Mouse (Mus musculus): ENCODE results near the gene Pdyn.

Gene Pdyn

GRCm38 (mm10) chr2:129654233-129654950 lies 45.3 kb downstream of the Pdyn start:
- DNase-seq (ENCODE audit: low spot score in 2 of 2) = no peak

DNA sequence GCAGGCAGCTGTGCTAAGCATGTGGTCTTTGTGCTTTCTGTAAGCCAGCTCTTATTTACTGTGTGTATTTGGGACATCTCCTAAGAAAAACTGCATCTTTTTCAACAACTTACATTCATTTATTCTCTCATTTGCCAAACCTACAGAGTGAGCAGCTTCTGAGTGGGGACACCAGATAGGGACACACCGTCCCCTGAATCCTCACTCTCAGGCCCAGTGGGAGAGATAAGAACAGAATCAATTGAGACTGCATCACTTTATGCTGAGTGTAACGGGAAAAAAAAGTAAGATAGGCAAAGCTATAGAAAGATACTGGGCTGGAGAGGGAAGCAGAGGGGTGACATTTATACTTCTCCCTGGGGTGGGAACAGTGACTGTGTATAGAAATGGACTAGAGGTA lies 46.0 kb downstream of the Pdyn start:
- DNase-seq (ENCODE audit: low spot score in 2 of 2) = no peak

- no peak for DNase-seq (ENCODE audit: low spot score in 2 of 2)
These were observed 47.0 kb downstream of the Pdyn start for GRCm38 (mm10) chr2:129652616-129653015.

Measured in spleen, postnatal 10 days (tissue).